Mouse (Mus musculus) ES-CJ7 (cell line): Measurements from ENCODE around the gene Pinlyp.

Experiments
- DNase-seq: peaks from one replicate; pipeline ENCODE4 v3.0.0; 2011; ENCODE audit warnings: low read depth, low spot score

Gene Pinlyp

GRCm38 (mm10) chr7:24563191-24563836 lies 17.4 kb upstream of the Pinlyp start:
- DNase-seq, result no peak

- DNase-seq, result no peak
Observed at GRCm38 (mm10) chr7:24561450-24561849, 15.5 kb upstream of the Pinlyp start.

GRCm38 (mm10) chr7:24555786-24556185 lies 9.9 kb upstream of the Pinlyp start:
- no peak for DNase-seq

GRCm38 (mm10) chr7:24551985-24552759 lies 6.3 kb upstream of the Pinlyp start:
- no peak for DNase-seq

GRCm38 (mm10) chr7:24547534-24548036 lies 1.7 kb upstream of the Pinlyp start:
- no peak for DNase-seq

GRCm38 (mm10) chr7:24546634-24547389 lies 894 bp upstream of the Pinlyp start:
- peak; percentile 99 for DNase-seq

- DNase-seq, result peak; percentile 83
Observed at GRCm38 (mm10) chr7:24544506-24544905, 1.4 kb downstream of the Pinlyp start.

GRCm38 (mm10) chr7:24539686-24540085 lies 6.2 kb downstream of the Pinlyp start:
- DNase-seq, result no peak

- DNase-seq, result peak; percentile 65
Observed at GRCm38 (mm10) chr7:24538701-24539100, 7.2 kb downstream of the Pinlyp start.

- DNase-seq, result no peak
Observed at GRCm38 (mm10) chr7:24538154-24538553, 7.8 kb downstream of the Pinlyp start.

GRCm38 (mm10) chr7:24537591-24537990 lies 8.3 kb downstream of the Pinlyp start:
- DNase-seq, result no peak

- DNase-seq, result no peak
Observed at GRCm38 (mm10) chr7:24537081-24537480, 8.8 kb downstream of the Pinlyp start.

GRCm38 (mm10) chr7:24534301-24534700 lies 11.6 kb downstream of the Pinlyp start:
- peak; percentile 79 for DNase-seq

- no peak for DNase-seq
Observed at GRCm38 (mm10) chr7:24533806-24534205, 12.1 kb downstream of the Pinlyp start.

GRCm38 (mm10) chr7:24533031-24533571 lies 12.8 kb downstream of the Pinlyp start:
- DNase-seq, result peak; percentile 41

- DNase-seq, result peak; percentile 69
Observed at GRCm38 (mm10) chr7:24531211-24531971, 14.5 kb downstream of the Pinlyp start.

GRCm38 (mm10) chr7:24530062-24530931 lies 15.6 kb downstream of the Pinlyp start, which contains the start of gene Irgq:
Irgq (plus strand) TSS chr7:24530689.
- peak; percentile 100 for DNase-seq

GRCm38 (mm10) chr7:24529580-24529979 lies 16.3 kb downstream of the Pinlyp start:
- DNase-seq, result no peak

GRCm38 (mm10) chr7:24528861-24529260 lies 17.1 kb downstream of the Pinlyp start:
- no peak for DNase-seq
